Mouse (Mus musculus): ENCODE results near the gene Aga.
"Not testable (repeated sequence)": the region's sequence is repeated elsewhere in the genome, so short reads cannot be mapped to it uniquely, and the experiment has no call there.

Aga gene

DNA sequence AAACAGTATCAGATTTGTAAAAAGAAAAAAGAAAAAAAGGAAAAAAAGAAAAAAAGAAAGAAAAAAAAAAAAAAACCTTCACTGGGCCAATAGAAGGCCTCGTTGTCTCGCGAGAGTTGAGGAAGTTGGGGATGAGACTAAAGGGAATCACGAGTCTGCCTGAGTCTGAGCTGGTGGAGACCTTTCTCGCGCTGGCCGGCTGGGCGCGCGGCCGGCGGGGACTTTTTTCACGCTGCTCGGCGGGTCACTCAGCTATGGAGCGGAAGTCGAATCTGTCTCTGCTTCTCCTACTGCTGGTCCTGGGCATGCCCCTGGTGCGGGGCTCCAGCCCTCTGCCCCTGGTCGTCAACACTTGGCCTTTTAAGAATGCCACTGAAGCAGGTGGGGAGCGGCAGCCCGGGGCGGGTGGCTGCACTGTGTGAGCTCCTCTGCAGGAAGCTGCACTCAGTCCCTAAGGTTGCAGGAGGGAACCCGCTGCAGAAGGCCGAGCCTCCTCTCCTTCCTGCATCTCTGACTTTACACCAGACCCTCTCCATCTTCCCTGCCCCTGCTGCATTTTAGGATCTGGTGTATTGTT, at the start of gene Aga:
TSS of gene Aga (plus strand) at position 177 of the 577 bp plus-strand sequence.
- DNase-seq (ENCODE audit: low spot score in 2 of 2) = peak; percentile 73 to 75

DNA sequence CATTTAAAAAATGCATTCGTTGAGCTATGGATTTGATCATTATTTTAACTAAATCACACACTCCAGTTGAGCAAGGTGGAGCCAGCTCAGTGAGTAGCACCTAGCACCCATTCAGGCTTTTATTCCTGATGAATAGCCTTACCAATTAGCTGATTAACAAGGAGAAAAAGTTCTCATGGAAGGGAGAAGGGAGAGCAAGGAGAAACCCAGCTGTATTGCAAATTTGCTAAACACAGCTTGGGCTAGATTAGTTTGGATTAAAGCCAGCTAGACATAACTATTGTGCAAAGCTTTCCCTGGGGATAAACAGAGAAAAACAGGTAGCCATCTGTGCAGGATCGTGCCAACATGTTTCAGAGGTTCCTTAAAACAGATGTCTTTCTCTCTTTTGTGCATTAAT, 22.5 kb upstream of the Aga start:
- no peak for DNase-seq (ENCODE audit: low spot score in 2 of 2)

DNA sequence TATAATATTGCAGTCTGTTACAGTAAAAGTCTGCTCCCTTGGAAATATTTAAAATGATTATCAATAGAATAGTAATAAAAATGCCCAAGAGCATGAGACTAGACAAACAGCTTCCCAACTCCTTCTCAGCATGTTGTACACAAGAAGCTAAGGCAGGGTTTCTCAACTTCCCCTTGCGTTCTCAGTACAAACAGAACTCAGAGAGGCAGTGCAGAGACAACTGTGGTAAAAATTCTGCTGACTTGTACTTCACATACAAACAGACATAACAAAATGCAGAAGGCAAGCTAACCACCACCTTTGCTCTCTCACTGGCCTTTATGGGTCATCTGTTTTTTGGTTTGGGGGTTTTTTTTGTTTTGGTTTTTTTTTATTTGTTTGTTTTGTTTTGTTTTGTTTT, 15.3 kb upstream of the Aga start:
- no peak for DNase-seq (ENCODE audit: low spot score in 2 of 2)

DNA sequence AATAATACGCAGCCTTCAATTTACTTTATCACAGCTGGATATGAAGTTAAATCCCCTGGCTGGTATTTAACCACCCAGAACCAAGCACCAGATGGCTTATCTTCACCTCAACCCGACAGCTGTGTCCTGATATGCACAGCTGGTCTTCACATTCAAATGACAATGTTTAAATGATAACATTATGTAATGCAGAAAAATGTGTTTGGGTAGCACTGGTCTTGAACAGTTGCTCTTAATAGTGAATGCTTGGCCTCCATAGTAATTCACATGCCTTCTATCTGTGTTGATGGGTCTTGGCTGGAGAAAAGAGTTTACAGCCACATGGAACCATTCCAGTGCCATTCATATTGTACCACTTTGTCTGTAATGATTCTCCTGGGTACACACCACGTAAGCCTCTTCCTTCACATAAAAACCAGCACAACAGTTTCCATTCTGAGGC, 14.6 kb upstream of the Aga start:
- no peak for DNase-seq (ENCODE audit: low spot score in 2 of 2)

DNA sequence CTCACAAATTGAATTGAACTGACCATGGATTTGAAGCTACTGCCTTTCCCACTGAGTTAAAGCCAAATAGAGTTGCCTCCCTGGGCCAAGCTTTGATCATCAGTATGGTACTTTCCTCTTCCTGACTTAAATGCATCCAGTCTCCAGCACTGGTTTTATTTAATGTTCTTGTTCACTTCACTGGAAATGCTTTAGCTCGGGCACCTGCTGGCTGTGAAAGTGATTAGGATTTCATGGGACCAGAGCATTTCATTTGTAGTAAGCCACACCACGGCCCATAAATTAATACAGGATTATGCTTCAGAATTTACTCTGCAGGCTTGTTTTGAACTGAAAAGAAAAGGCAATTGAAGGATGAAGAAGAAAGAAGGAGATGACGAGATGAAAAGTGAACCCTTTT, 26.5 kb downstream of the Aga start:
- DNase-seq (ENCODE audit: low spot score in 2 of 2) = not testable (repeated sequence)

DNA sequence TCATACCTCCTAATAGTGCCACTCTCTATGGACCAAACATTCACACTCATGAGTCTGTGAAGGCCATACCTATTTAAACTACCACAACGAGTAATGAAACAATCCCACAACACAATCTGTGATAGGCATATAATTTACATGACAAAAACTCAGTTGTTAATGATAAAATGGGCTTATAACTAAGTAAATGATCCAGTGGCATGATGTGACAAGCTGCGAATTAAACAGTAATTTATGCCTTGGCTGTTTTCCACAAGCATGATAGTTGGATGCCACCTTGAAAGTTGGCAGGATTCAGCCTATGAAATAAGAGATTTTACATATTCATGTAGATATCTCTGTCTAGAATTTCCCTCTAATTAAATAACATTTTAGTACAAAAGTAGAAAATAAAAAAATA, 28.1 kb downstream of the Aga start:
- DNase-seq (ENCODE audit: low spot score in 2 of 2) = no peak

DNA sequence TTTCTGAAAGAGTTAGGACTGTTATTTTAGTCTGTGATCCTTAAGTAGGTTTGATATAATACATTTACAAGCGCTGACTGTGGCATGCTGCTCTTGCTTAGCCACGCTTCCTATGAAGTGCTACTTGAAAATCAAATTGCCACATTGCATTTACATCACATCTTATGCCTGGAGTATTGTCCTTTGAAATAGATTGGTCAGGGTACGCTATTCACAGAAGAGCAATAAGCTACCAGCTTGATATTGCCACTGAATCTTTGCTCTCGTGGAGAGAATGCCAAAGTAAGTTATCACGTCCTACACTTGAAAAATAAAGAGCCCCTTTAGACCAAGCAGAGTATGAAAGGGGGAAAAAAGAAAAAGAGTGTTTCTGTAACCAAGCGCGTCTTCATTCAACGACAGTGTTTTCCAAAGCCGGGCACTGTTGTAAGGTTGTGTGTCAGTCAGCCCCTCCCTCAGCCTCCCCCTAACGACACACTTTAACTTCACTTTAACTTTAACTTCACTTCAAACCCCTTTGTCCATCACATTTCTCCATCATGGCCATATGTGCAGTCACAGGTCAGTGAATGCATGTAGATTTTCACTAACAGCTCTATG, 51.0 kb downstream of the Aga start:
- no peak for DNase-seq (ENCODE audit: low spot score in 2 of 2)

DNA sequence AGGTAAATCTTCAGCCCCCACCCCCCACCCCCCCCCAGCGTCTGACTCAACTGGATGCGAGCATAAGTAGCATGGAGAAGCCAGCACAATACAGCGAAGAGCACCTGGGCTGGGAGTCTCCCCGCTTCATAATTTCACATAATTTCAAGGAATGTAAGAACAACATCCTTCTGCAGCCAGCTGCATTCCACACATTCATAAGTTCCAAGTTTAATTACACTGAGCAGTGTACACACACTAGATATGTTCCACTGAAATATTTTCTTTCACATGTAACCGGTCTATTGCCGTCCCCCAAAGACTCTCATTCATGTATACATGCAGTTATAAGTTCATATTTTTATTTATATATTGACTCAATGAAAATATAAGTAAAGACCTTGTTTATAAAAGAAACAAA, 54.7 kb downstream of the Aga start:
- no peak for DNase-seq (ENCODE audit: low spot score in 2 of 2)

Measured in frontal cortex, postnatal 25 days (tissue).